Mouse (Mus musculus): ENCODE results near the gene Otogl.
A peak's percentile ranks its signal among the peaks of the same experiment; 100 is the strongest.

DNA sequence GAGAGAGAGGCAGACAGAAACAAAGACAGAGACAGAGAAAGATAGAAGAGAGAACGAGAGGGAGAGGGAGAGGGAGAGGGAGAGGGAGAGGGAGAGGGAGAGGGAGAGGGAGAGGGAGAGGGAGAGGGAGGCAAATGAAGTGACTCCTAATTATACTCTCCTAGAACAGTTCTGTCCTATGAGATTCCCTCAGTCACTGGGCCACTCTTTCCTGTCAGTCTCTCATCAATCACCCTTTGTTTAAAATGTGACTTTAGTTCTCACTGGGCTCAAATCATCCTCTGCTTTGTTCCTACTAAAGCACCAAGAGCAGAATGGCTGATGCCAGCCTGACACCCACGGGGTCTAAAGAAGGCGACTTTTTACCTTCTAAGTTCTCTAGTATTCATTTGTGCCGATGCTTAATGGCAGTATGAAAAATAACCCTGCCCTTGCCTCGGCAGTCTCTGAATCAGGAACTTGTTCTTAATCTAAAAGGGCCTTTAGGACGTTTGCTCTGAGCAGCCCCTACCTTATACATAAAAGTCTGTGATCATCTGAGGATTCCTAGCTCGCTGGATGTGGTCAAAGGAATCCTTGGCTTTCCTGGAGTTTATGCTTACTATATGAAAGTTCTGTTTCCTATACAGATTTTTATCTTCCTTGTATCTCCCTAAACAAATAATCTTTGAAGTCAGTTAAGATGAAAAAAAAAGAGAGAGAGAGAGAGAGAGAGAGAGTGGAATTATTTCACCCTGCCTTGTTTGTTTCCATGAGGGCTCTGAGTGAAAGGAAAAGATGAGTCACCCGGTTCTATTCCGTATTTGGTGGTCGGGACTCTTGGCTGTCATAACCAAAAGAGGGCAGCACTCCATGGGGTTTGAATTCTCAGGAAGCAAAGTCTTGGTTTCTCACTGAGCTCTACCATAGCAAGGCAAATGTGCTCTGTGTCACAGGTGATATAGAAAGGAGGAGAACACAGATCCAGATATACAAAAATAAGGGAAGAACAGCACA lies 20.2 kb upstream of the Otogl start:
- TF ChIP-seq POLR2A (IDR thresholded peaks at IDR 0.05; ENCODE audit: borderline replicate concordance, extremely low read depth, insufficient read depth, insufficient read length, poor library complexity, severe bottlenecking) (no peak), CTCF (IDR thresholded peaks at IDR 0.05; ENCODE audit: borderline replicate concordance, extremely low read depth, insufficient read depth, insufficient read length) (peak; percentile 50; the same call in 1 of the 2 replicates)

Measured in brain, embryonic 14.5 days (tissue).